Mouse (Mus musculus) embryonic facial prominence, embryonic 14.5 days (tissue): Measurements from ENCODE around the gene Apobec3. TPM values are rescaled to one million over a fixed set of nuclear protein-coding genes. Genes with fewer than 3 reads are reported as not detected.
A peak's percentile ranks its signal among the peaks of the same experiment; 100 is the strongest.

Source experiments
- ATAC-seq: fragments of 200-750 bp; cut with Nextera tagmentation; 2 replicates; pipeline ENCODE4 v1.8.0; 2017; ENCODE audit warnings: low read depth, moderate number of reproducible peaks, moderate TSS enrichment
- DNase-seq: peaks from one replicate; pipeline ENCODE4 v3.0.0-alpha.2; 2015; ENCODE audit warnings: low spot score
- H3K27ac ChIP-seq: fragments of 300-500 bp; sonication (generic); replicated peaks from 2 replicates; pipeline ENCODE4 v1.5.1; 2014; ENCODE audit warnings: low read depth, mild to moderate bottlenecking, low read length, moderate library complexity
- H3K27me3 ChIP-seq: fragments of 300-500 bp; sonication (generic); replicated peaks from 2 replicates; pipeline ENCODE4 v1.6.1; 2014; ENCODE audit warnings: low read length; ENCODE audit not compliant: control insufficient read depth, insufficient read depth
- H3K36me3 ChIP-seq: fragments of 300-500 bp; sonication (generic); 2 replicates; pipeline ENCODE4 v1.6.1; 2014; ENCODE audit warnings: low read length, mixed read lengths; ENCODE audit not compliant: control insufficient read depth, insufficient read depth
- H3K4me1 ChIP-seq: fragments of 300-500 bp; sonication (generic); 2 replicates; pipeline ENCODE4 v1.6.1; 2014; ENCODE audit warnings: antibody characterized with exemption, low read length; ENCODE audit not compliant: control insufficient read depth, insufficient read depth
- H3K4me2 ChIP-seq: fragments of 300-500 bp; sonication (generic); 2 replicates; pipeline ENCODE4 v1.6.1; 2014; ENCODE audit warnings: low read depth, mild to moderate bottlenecking, low read length, moderate library complexity, mixed read lengths
- H3K4me3 ChIP-seq: fragments of 300-500 bp; sonication (generic); 2 replicates; pipeline ENCODE4 v1.5.1; 2014; ENCODE audit warnings: low read depth, mild to moderate bottlenecking, low read length
- H3K9ac ChIP-seq: fragments of 300-500 bp; sonication (generic); 2 replicates; pipeline ENCODE4 v1.6.1; 2014; ENCODE audit warnings: low read depth, mild to moderate bottlenecking, low read length, moderate library complexity, mixed read lengths
- H3K9me3 ChIP-seq: fragments of 300-500 bp; sonication (generic); 2 replicates; pipeline ENCODE4 v1.6.1; 2016; ENCODE audit warnings: low read length; ENCODE audit not compliant: control insufficient read depth
- WGBS: fragments of 180-500 bp; shearing (Covaris S2); extraction: QIAGEN DNeasy Blood & Tissue Kit; methylation state at CpG from one replicate; pipeline ENCODE4 v1.1.7; 2014; 5-methylcytosine and 5-hydroxymethylcytosine counted together
- polyA plus RNA-seq: library from polyadenylated mRNA; unstranded; fragments of >200 nt; fragmentation: Nextera tagmentation; extraction: Ambion mirVana; gene quantifications from 2 replicates; pipeline ENCODE4 v1.2.1, GENCODE M21; 2014

Gene Apobec3
- 16.1 and 17.3 TPM in 2 replicates for polyA plus RNA-seq

DNA sequence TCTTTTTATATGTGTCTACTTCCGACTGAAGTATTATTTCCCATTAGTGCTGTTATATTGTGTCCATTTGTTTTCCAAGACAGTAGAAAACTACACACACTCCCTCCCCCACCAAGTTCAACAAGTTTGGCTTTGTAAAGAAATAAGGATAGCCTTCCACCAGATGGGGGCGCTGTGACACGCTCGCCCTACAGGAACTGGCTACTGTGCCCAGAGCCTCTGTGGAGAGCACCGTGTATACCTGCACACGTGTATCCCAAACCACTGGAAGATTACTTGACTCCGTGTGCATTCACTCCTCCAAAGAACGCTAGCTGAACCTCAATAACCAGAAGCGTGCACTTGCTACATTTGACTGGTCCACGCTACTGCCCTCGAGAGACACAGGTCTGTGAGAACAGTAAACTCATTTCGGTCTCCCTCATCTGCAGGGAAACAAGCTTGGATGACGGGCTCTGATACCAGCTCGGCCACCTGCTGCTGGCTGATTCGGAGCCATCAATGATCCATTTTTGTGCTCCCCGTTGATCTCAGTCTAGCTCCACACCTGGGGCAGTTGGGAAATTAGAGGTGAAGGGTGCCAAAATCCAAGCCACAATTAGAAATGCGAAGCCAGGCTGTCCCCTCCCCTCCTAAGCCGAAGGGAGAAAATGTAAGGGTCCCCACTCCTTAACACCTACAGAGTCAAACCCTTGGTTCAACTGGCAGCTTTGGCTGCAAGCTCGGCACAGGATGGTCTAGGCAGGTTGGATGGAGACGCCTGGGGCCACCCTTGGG, at the start of gene Apobec3:
Gene Apobec3 (plus strand): TSS at position 224 of the 777 bp plus-strand sequence.
- H3K9me3 ChIP-seq: no peaks in the 10 kb centered on the region
- peak within 1 kb of the TSS; percentile 54 for H3K4me2 ChIP-seq
- WGBS: 2% methylated on average over 20 of the region's 20 CpGs
- no peaks in the 10 kb centered on the region for H3K36me3 ChIP-seq
- H3K9ac ChIP-seq: peak within 1 kb of the TSS; percentile 56
- peak; percentile 70 for DNase-seq
- peak within 1 kb of the TSS; percentile 36 for H3K4me3 ChIP-seq
- peaks cover 3% of the 10 kb centered on the region; the same call in 1 of the 2 replicates for H3K27me3 ChIP-seq
- H3K27ac ChIP-seq: peak within 1 kb of the TSS; percentile 41; the same call in 1 of the 2 replicates
- peaks cover 6% of the 10 kb centered on the region; the same call in 1 of the 2 replicates for H3K4me1 ChIP-seq
- ATAC-seq: peak; percentile 62; the same call in 1 of the 2 replicates

DNA sequence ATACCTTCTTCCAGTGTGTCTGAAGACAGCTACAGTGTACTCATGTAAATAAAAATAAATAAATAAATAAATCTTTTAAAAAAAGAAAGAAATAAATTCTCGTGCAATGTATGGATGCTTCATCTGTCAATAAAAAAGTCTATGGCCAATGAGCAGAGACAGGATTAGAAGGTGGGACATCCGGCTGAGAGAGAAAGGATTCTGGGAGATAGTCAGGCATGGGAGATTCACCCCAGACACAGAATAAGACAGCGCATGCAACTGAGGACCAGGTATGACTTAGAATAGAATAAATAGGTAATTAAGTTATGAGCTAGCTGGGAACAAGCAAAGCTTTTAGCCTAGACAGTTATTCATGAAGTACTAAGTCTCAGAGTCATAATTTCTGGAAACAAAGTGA, 48.5 kb upstream of the Apobec3 start:
- Histone ChIP-seq H3K4me1 (peaks cover 13% of the 10 kb centered on the region), H3K27me3 (no peaks in the 10 kb centered on the region), H3K9me3 (no peaks in the 10 kb centered on the region), H3K4me3 (no peak overlapping the region), H3K36me3 (no peaks in the 10 kb centered on the region), H3K9ac (no peak overlapping the region), H3K4me2 (no peak overlapping the region), H3K27ac (no peak overlapping the region)
- ATAC-seq: no peak
- WGBS: 84% methylated on average over 3 of the region's 3 CpGs
- no peak for DNase-seq

DNA sequence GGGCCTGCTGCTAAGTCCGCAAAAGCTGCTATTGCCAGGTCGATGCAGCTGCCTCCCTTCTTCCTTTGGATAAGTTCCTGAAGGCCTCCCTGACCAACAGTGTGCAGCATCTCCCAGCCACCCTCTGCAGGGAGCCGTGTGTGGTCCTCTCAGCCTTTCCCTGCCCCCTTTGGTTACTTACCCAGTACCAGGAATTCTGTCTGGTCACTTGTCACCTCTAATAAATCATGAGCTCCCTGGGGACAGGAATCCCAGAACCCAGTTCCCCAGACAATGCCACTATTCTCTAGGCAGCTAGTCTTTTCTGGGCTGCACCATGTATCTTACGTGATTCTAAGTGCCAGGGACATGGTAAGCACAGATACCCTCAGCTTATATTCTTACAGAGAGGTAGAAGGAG, 45.5 kb upstream of the Apobec3 start:
- no peaks in the 10 kb centered on the region for H3K36me3 ChIP-seq
- 68% methylated on average over 4 of the region's 4 CpGs for WGBS
- H3K4me1 ChIP-seq: peaks cover 15% of the 10 kb centered on the region
- no peak overlapping the region for H3K27ac ChIP-seq
- no peak for ATAC-seq
- no peaks in the 10 kb centered on the region for H3K27me3 ChIP-seq
- H3K4me2 ChIP-seq: no peak overlapping the region
- H3K9me3 ChIP-seq: no peaks in the 10 kb centered on the region
- H3K9ac ChIP-seq: no peak overlapping the region
- DNase-seq: no peak
- H3K4me3 ChIP-seq: no peak overlapping the region

DNA sequence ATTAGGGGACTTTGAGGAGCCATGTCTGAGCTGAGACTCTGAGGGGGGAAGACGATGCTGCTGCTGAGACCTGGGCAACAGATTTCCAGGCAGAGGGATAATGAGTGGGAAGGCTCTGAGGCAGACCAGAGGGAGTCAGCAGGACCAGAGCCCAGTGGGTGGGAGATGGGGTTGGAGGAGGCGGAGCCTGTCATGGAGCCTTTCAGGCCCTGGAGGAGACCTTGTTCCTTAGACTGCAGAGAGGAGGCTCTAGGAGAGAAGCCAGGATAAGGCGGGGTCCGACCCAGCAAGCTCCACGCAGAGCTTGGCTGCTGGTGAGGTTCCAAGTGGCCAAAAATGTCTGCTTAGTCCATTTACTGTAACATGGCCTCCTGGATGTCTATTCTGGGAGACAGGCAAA, 44.4 kb upstream of the Apobec3 start:
- H3K4me3 ChIP-seq: no peak overlapping the region
- no peaks in the 10 kb centered on the region for H3K9me3 ChIP-seq
- WGBS: 16% methylated on average over 5 of the region's 5 CpGs
- no peak overlapping the region for H3K9ac ChIP-seq
- H3K4me2 ChIP-seq: 0 out of 2 replicates have a peak overlapping the region, but pooled peaks have one; percentile 4
- H3K4me1 ChIP-seq: peaks cover 15% of the 10 kb centered on the region
- H3K27me3 ChIP-seq: no peaks in the 10 kb centered on the region
- peak overlapping the region; percentile 63 for H3K27ac ChIP-seq
- ATAC-seq (peak; percentile 87), DNase-seq (peak; percentile 84)
- no peaks in the 10 kb centered on the region for H3K36me3 ChIP-seq

DNA sequence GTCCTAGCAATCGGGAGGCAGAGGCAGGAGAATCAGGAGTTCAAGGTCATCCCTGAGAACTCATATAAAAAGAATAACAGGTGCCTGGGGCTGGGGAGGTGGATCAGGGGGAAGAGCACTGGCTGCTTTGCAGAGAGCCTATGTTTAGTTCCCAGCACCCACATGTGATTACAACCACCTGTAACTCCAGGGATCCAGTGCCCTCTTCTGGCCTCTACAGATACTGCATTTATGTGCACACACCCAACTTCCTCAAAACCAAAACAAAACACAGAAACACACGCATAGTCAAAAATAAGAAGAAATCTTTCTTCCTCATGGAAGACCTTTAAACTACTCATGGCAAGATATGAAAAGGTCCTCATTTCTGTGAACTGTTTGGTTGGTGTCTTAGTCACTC, 41.3 kb upstream of the Apobec3 start:
- Histone ChIP-seq H3K4me1 (peaks cover 15% of the 10 kb centered on the region), H3K27me3 (no peaks in the 10 kb centered on the region), H3K36me3 (no peaks in the 10 kb centered on the region), H3K27ac (no peak overlapping the region), H3K4me2 (no peak overlapping the region), H3K4me3 (no peak overlapping the region), H3K9me3 (no peaks in the 10 kb centered on the region), H3K9ac (no peak overlapping the region)
- ATAC-seq (no peak), DNase-seq (no peak)
- WGBS: 93% methylated on average over 2 of the region's 2 CpGs

DNA sequence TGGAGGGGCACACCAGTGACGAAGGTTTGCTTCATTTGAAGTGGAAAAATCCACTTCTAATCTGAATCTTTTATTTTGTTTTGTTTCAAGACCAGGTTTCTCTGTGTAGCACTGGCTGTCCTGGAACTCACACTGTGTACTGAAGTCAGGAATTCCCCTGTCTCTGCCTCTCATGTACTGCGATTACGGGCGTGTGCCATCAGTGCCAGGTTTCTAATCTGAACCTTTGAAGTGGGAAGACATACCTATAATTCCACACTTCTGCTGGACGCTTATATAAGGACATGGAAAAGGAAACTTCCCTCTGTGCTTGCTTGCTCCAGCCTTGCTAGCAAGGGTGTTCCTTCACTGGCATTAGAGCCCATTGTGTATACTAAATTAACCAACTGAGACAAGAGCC, 32.5 kb upstream of the Apobec3 start:
- H3K4me3 ChIP-seq: no peak overlapping the region
- no peaks in the 10 kb centered on the region for H3K27me3 ChIP-seq
- H3K9ac ChIP-seq: no peak overlapping the region
- no peaks in the 10 kb centered on the region for H3K36me3 ChIP-seq
- H3K4me2 ChIP-seq: no peak overlapping the region
- H3K9me3 ChIP-seq: no peaks in the 10 kb centered on the region
- no peak overlapping the region for H3K27ac ChIP-seq
- H3K4me1 ChIP-seq: no peaks in the 10 kb centered on the region
- no peak for DNase-seq
- WGBS: 88% methylated on average over 5 of the region's 5 CpGs
- no peak for ATAC-seq

DNA sequence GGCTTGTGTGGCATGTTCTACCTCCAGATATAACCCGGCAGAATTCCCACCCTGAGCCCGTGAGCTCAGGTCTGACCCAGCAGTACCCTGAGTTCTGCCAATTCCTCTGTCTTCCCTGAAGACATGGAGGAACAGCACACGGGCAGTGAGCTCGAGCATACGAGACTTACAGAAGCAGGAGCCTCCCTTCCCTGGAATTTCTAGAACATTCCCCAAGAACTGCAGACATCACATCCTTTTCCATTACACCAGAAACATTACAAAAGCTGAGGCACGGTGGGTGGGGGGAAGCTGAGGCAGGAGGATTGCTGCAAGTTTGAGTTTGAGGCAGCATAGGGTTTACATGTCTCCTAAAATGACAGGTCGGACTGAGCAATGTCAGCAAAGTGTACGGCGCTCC, 31.6 kb upstream of the Apobec3 start:
- DNase-seq: no peak
- Histone ChIP-seq H3K27ac (no peak overlapping the region), H3K27me3 (no peaks in the 10 kb centered on the region), H3K36me3 (no peaks in the 10 kb centered on the region), H3K4me3 (no peak overlapping the region), H3K9me3 (no peaks in the 10 kb centered on the region), H3K4me2 (no peak overlapping the region), H3K9ac (no peak overlapping the region), H3K4me1 (no peaks in the 10 kb centered on the region)
- WGBS: 83% methylated on average over 9 of the region's 9 CpGs
- ATAC-seq: no peak

DNA sequence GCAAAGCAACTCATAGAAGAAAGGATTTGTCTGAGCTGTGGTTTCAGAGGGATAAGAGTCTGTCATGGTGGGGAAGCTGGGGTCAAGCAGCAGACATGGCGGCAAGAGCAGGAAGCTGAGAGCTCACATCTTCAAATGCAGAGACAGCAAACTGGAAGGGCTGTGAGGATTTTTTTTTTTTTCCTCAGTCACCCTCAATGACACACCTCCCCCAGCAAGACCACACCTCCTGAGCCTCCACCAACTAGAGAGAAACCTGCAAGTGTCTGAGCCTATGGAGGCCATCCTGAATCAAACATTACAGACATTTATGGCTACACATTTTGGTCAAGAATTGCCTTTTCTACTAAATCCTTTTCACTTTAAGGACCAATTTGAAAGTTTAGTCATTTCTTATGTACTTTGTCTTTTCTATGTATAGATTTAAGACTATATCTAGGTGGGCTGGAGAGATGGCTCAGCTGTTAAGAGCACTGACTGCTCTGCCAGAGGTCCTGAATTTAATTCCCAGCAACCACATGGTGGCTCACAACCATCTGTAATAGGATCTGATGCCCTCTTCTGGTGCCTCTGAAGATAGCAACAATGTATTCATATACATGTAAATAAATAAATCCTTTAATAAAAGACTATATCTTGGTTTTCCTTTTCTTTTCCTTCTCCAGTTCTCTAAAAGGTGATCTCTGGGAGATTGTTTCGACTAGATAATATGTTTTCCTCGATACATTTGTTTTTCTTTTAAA, 24.0 kb upstream of the Apobec3 start:
- H3K36me3 ChIP-seq: no peaks in the 10 kb centered on the region
- no peak for DNase-seq
- no peaks in the 10 kb centered on the region for H3K27me3 ChIP-seq
- H3K4me3 ChIP-seq: no peak overlapping the region
- no peaks in the 10 kb centered on the region for H3K4me1 ChIP-seq
- no peak overlapping the region for H3K4me2 ChIP-seq
- 0 out of 2 replicates have a peak, but pooled peaks cover 8% of the 10 kb centered on the region for H3K9me3 ChIP-seq
- no peak for ATAC-seq
- H3K9ac ChIP-seq: no peak overlapping the region
- 81% methylated on average over 3 of the region's 3 CpGs for WGBS
- no peak overlapping the region for H3K27ac ChIP-seq
